Mouse (Mus musculus): ENCODE data around the gene Bdh2. TPM values are rescaled to one million over a fixed set of nuclear protein-coding genes. Genes with fewer than 3 reads are reported as not detected.

Gene Bdh2
- 2.1 and 3.7 TPM in 2 replicates for polyA plus RNA-seq (2015; fragmentation: Nextera tagmentation; extraction: Ambion mirVana)

GRCm38 (mm10) chr3:135280669-135281415 is at the start of gene Bdh2:
Gene Bdh2, plus strand, starts transcription at chr3:135281221.
- H3K9me3 ChIP-seq: no peaks in the 10 kb centered on the region
- H3K4me1 ChIP-seq: peaks cover 4% of the 10 kb centered on the region; the same call in 1 of the 2 replicates
- no peaks in the 10 kb centered on the region for H3K36me3 ChIP-seq
- ATAC-seq (replicated peaks): peak; percentile 86
- H3K27me3 ChIP-seq: no peaks in the 10 kb centered on the region
- peak within 1 kb of the TSS; percentile 24; the same call in 1 of the 2 replicates for H3K4me2 ChIP-seq (replicated peaks)
- peak within 1 kb of the TSS; percentile 6 for H3K27ac ChIP-seq (replicated peaks)
- peak within 1 kb of the TSS; percentile 22; the same call in 1 of the 2 replicates for H3K9ac ChIP-seq (replicated peaks)
- 20% methylated on average over 14 of the region's 14 CpGs for WGBS
- H3K4me3 ChIP-seq: no peak within 1 kb of the TSS

GRCm38 (mm10) chr3:135232058-135232457 is 49.0 kb upstream of the Bdh2 start:
- WGBS: 83% methylated on average over 3 of the region's 3 CpGs
- H3K27ac ChIP-seq (replicated peaks): no peak overlapping the region
- peaks cover 17% of the 10 kb centered on the region for H3K36me3 ChIP-seq

GRCm38 (mm10) chr3:135232462-135232861 is 48.6 kb upstream of the Bdh2 start:
- no peak overlapping the region for H3K9ac ChIP-seq (replicated peaks)
- no peak overlapping the region for H3K27ac ChIP-seq (replicated peaks)
- ATAC-seq (replicated peaks): no peak
- 95% methylated on average over 3 of the region's 3 CpGs for WGBS
- no peak overlapping the region for H3K4me2 ChIP-seq (replicated peaks)
- H3K27me3 ChIP-seq: no peaks in the 10 kb centered on the region
- H3K9me3 ChIP-seq: no peaks in the 10 kb centered on the region
- peaks cover 17% of the 10 kb centered on the region for H3K36me3 ChIP-seq
- H3K4me3 ChIP-seq: no peak overlapping the region
- no peaks in the 10 kb centered on the region for H3K4me1 ChIP-seq

More at GRCm38 (mm10) chr3:135232058-135232457, 49.0 kb upstream of the Bdh2 start:
- H3K9ac ChIP-seq (replicated peaks): no peak overlapping the region
- no peaks in the 10 kb centered on the region for H3K4me1 ChIP-seq
- H3K4me2 ChIP-seq (replicated peaks): no peak overlapping the region
- H3K9me3 ChIP-seq: no peaks in the 10 kb centered on the region
- ATAC-seq (replicated peaks): no peak
- H3K4me3 ChIP-seq: no peak overlapping the region
- no peaks in the 10 kb centered on the region for H3K27me3 ChIP-seq

GRCm38 (mm10) chr3:135245733-135246132 is 35.3 kb upstream of the Bdh2 start:
- Histone ChIP-seq H3K4me1 (no peaks in the 10 kb centered on the region), H3K4me2 (replicated peaks) (no peak overlapping the region), H3K36me3 (peaks cover 29% of the 10 kb centered on the region), H3K9me3 (no peaks in the 10 kb centered on the region), H3K4me3 (no peak overlapping the region), H3K27ac (replicated peaks) (no peak overlapping the region), H3K27me3 (no peaks in the 10 kb centered on the region), H3K9ac (replicated peaks) (no peak overlapping the region)
- ATAC-seq (replicated peaks): no peak

- H3K4me2 ChIP-seq (replicated peaks): no peak overlapping the region
- no peak for ATAC-seq (replicated peaks)
- H3K27me3 ChIP-seq: no peaks in the 10 kb centered on the region
- H3K36me3 ChIP-seq: peaks cover 33% of the 10 kb centered on the region
- no peak overlapping the region for H3K4me3 ChIP-seq
- no peak overlapping the region for H3K9ac ChIP-seq (replicated peaks)
- no peaks in the 10 kb centered on the region for H3K4me1 ChIP-seq
- H3K27ac ChIP-seq (replicated peaks): no peak overlapping the region
- no peaks in the 10 kb centered on the region for H3K9me3 ChIP-seq
- 93% methylated on average over 6 of the region's 6 CpGs for WGBS
Measured at GRCm38 (mm10) chr3:135246828-135247227, 34.2 kb upstream of the Bdh2 start.

- Histone ChIP-seq H3K9me3 (no peaks in the 10 kb centered on the region), H3K4me2 (replicated peaks) (no peak overlapping the region), H3K36me3 (peaks cover 24% of the 10 kb centered on the region), H3K4me3 (no peak overlapping the region), H3K4me1 (no peaks in the 10 kb centered on the region), H3K9ac (replicated peaks) (no peak overlapping the region), H3K27me3 (no peaks in the 10 kb centered on the region), H3K27ac (replicated peaks) (no peak overlapping the region)
- 87% methylated on average over 6 of the region's 6 CpGs for WGBS
- peak; percentile 71; the same call in 1 of the 2 replicates for ATAC-seq (replicated peaks)
Measured at GRCm38 (mm10) chr3:135249104-135249503, 31.9 kb upstream of the Bdh2 start.

GRCm38 (mm10) chr3:135251825-135252224 is 29.2 kb upstream of the Bdh2 start:
- ATAC-seq (replicated peaks): no peak
- H3K36me3 ChIP-seq: peaks cover 26% of the 10 kb centered on the region
- H3K27ac ChIP-seq (replicated peaks): no peak overlapping the region
- no peaks in the 10 kb centered on the region for H3K4me1 ChIP-seq
- no peaks in the 10 kb centered on the region for H3K9me3 ChIP-seq
- WGBS: 94% methylated on average over 6 of the region's 6 CpGs
- H3K4me3 ChIP-seq: no peak overlapping the region
- no peak overlapping the region for H3K9ac ChIP-seq (replicated peaks)
- H3K27me3 ChIP-seq: no peaks in the 10 kb centered on the region
- H3K4me2 ChIP-seq (replicated peaks): no peak overlapping the region

GRCm38 (mm10) chr3:135254784-135255183 is 26.2 kb upstream of the Bdh2 start:
- Histone ChIP-seq H3K4me2 (replicated peaks) (no peak overlapping the region), H3K27ac (replicated peaks) (no peak overlapping the region), H3K9me3 (no peaks in the 10 kb centered on the region), H3K27me3 (no peaks in the 10 kb centered on the region), H3K4me1 (no peaks in the 10 kb centered on the region), H3K4me3 (no peak overlapping the region), H3K36me3 (peaks cover 27% of the 10 kb centered on the region), H3K9ac (replicated peaks) (no peak overlapping the region)
- ATAC-seq (replicated peaks): no peak

GRCm38 (mm10) chr3:135258919-135259318 is 22.1 kb upstream of the Bdh2 start:
- no peak overlapping the region for H3K4me3 ChIP-seq
- H3K9me3 ChIP-seq: no peaks in the 10 kb centered on the region
- peaks cover 31% of the 10 kb centered on the region for H3K36me3 ChIP-seq
- WGBS: 81% methylated on average over 10 of the region's 10 CpGs
- H3K27me3 ChIP-seq: no peaks in the 10 kb centered on the region
- H3K27ac ChIP-seq (replicated peaks): no peak overlapping the region
- H3K4me2 ChIP-seq (replicated peaks): no peak overlapping the region
- no peak overlapping the region for H3K9ac ChIP-seq (replicated peaks)
- no peak for ATAC-seq (replicated peaks)
- no peaks in the 10 kb centered on the region for H3K4me1 ChIP-seq

GRCm38 (mm10) chr3:135260233-135260632 is 20.8 kb upstream of the Bdh2 start:
- no peak for ATAC-seq (replicated peaks)
- H3K9me3 ChIP-seq: no peaks in the 10 kb centered on the region

GRCm38 (mm10) chr3:135268616-135269015 is 12.4 kb upstream of the Bdh2 start:
- ATAC-seq (replicated peaks): no peak
- WGBS: 86% methylated on average over 5 of the region's 5 CpGs
- Histone ChIP-seq H3K27me3 (no peaks in the 10 kb centered on the region), H3K9ac (replicated peaks) (no peak overlapping the region), H3K9me3 (no peaks in the 10 kb centered on the region), H3K4me1 (no peaks in the 10 kb centered on the region), H3K36me3 (peaks cover 18% of the 10 kb centered on the region), H3K27ac (replicated peaks) (no peak overlapping the region), H3K4me2 (replicated peaks) (no peak overlapping the region), H3K4me3 (no peak overlapping the region)

More at GRCm38 (mm10) chr3:135260233-135260632, 20.8 kb upstream of the Bdh2 start:
- Histone ChIP-seq H3K27me3 (no peaks in the 10 kb centered on the region), H3K4me2 (replicated peaks) (no peak overlapping the region), H3K36me3 (peaks cover 31% of the 10 kb centered on the region), H3K4me3 (no peak overlapping the region), H3K9ac (replicated peaks) (no peak overlapping the region), H3K4me1 (no peaks in the 10 kb centered on the region), H3K27ac (replicated peaks) (no peak overlapping the region)
- 87% methylated on average over 7 of the region's 7 CpGs for WGBS

GRCm38 (mm10) chr3:135269391-135269990 is 11.5 kb upstream of the Bdh2 start:
- WGBS: 93% methylated on average over 10 of the region's 10 CpGs
- no peak overlapping the region for H3K9ac ChIP-seq (replicated peaks)
- no peak overlapping the region for H3K4me2 ChIP-seq (replicated peaks)
- no peaks in the 10 kb centered on the region for H3K27me3 ChIP-seq
- no peak overlapping the region for H3K4me3 ChIP-seq
- H3K4me1 ChIP-seq: no peaks in the 10 kb centered on the region
- no peak overlapping the region for H3K27ac ChIP-seq (replicated peaks)
- peaks cover 18% of the 10 kb centered on the region for H3K36me3 ChIP-seq
- ATAC-seq (replicated peaks): no peak
- no peaks in the 10 kb centered on the region for H3K9me3 ChIP-seq
